Mouse (Mus musculus) frontal cortex, postnatal 10 days (tissue): ENCODE data around the gene Spats1.

ENCODE experiments used
- DNase-seq, 2 experiments: peaks; one replicate each; pipeline ENCODE4 v3.0.0; 2022; ENCODE audit warnings: low spot score in 2 of 2, mixed read lengths in 1 of 2

Spats1 gene

DNA sequence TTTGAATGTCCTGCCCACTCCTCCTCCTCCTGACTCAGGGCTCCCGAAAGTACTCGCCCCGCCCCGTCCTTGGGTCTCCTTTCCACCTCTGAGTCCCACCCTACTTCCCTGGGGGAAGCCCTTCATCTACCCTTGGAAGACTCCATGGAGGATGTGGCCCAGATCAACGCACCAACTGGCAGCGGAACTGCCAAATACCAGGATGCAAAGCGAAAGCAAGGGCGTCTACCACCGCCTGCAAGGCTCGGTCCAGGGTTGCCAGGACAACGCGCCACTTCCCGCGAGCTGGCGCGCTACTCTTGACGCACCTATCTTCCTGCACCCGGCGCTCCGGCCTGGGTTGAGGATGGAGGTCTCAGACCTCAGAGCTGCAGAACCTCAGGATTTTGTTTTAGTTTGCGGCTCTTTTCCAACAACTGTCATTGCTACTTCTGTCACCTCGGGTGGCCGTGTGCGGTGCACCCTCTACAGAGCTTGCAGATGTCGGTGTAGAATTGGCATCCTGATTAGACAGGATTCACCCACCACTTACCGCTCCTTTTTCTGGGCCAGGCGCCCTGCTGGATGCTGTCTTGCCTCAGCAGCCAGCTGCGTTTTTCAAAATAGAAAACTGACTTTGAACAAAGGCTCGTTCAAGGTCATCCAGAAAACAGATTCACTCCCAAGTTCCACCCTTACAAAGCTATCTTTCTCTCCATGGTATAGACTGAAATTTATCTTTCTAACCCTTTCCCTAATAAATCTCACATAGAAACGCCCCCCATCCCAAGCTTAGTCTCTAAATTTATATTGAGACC lies at the start of gene Spats1:
TSS of gene Spats1 (minus strand) at position 747 of the 797 bp plus-strand sequence.
- peak; percentile 79 to 83 for DNase-seq

DNA sequence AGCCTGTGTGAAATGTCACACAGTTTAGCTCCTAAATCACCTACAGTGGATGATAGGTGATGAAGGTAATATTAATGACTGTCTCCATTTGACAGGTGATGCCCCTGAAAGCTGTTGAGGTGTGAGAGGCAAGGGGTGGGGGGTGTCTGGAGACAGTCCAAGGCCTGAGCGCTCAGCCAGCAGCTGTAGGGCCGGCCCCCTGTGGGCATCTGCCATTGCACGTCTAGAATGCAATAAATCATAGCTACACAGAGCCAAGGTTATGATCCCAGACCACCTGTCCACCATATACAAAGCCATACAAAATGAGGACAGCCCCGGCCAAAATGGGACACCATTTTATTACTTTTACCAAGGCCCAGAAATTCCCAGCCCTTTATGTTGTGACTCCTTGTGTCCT lies 49.7 kb upstream of the Spats1 start:
- DNase-seq: no peak

GRCm38 (mm10) chr17:45523263-45523662 lies 48.0 kb upstream of the Spats1 start, which contains the start of gene Tcte1:
Gene Tcte1, plus strand, starts transcription at chr17:45523434.
- no peak for DNase-seq

- no peak for DNase-seq
These were observed 44.9 kb upstream of the Spats1 start for GRCm38 (mm10) chr17:45520136-45520535.

DNA sequence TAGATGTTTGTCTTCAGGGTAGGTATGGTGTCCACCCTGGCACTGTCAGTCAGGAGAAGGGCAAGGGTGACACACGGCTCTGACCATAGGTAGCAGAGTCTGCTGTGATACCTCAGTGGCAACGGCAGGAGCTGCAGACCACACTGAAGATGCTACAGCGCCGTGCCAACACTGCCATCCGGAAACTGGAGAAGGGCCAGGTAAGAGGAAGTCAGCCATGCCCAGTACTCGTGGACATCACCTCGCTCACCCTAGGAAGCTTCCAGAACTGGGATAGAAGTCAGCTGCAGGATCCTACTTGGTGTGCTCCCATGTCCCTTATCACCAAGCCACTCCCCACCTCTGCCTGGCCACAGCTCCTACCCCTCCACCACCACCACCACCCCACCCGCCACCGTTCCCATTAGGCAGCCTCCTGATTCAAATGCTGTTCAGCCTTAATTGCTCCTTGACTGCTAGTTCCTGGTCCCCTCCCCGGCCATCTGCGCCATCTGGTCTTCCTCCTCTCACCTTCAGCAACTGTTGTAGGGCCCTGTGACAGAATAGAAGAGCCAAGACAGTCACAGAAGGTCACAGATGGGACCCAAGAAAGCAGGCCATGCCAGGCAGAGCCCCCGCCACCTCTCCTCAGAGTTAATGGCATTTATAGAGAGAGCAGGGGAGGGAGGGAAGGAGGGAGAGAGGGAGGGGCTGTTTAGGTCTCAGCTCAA lies 43.7 kb upstream of the Spats1 start:
- DNase-seq: no peak

- no peak for DNase-seq
These were observed 42.5 kb upstream of the Spats1 start for GRCm38 (mm10) chr17:45517549-45518215.

DNA sequence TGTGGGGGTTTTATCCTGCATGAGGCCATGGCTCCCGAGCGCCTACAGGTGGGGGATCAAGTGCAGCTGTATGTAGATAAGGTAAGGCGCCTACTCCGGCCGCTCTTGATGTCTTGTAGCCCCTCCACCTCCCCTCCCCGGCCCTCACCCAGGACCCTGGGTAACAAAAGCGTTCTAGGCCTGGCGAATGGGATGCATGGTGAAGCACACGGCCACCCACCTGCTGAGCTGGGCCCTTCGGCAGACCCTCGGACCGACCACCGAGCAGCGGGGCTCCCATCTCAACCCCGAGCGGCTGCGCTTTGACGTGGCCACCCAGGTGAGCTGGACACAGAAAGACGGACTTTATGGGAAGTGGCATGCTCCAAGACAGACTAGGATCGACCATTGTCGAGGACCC lies 41.9 kb upstream of the Spats1 start:
- no peak for DNase-seq

DNA sequence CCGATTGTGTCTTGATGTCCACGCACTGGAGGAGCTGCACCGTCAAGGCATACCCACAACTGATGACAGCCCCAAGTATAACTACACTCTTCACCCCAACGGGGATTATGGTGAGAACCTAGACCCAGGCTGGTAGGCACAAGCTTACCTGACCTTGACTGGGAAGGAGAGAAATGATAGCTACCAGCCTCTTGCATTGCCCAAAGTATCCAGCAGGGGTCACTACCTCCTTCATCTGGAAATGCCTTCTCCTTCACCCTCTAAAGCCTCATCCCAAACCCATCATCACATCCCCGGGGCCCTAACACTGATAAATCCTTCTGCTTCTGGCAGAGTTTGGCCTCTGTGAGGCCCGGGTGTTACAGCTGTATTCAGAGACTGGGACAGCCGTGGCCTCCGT lies 41.3 kb upstream of the Spats1 start:
- DNase-seq: peak in 1 of 2 experiments; percentile 69

DNA sequence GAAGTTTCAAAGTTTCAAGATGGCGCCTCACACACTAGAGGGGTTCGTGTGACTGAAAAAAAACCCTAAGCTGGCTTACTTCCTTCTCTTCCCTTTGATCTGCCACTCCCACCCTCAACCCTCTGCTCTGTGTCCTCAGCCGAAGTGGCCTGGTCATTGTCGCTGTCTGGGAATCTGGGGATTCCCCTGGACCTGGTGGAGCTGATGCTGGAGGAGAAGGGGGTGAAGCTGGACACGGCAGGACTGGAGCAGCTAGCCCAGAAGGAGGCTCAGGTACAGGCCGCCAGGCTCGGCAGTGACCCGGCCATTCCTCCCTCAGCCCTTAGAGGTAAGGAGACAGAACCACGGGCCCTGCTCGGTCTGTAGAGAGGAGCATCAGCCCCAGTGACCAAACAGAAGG lies 40.6 kb upstream of the Spats1 start:
- no peak for DNase-seq

DNA sequence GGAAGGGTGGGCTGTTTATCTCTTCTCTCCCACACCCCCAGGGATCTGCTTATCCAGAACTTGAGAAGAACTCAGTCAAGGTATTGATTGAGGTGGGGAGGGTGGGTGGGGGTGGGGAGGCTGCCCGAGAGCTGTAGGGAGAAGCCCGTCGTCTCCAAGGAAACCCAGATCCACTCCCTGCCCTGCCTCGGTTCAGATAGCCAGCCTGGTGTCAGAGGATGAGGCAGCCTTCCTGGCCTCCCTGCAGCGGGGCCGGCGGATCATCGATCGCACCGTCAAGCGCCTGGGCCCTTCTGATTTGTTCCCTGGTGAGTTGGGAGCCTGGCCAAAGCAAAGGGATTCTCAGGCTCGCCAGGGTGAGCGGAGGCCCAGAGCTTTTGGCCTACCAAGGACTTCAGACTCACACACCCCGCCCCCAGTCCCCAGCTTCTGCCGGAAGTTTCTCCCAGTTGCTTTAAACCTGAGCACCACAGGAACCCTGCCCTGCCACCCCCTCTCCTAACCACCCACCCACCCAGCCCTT lies 40.0 kb upstream of the Spats1 start:
- no peak for DNase-seq

- no peak for DNase-seq
These were observed 36.5 kb upstream of the Spats1 start for GRCm38 (mm10) chr17:45511757-45512156.

- DNase-seq: no peak
These were observed 35.7 kb upstream of the Spats1 start for GRCm38 (mm10) chr17:45510871-45511270.

DNA sequence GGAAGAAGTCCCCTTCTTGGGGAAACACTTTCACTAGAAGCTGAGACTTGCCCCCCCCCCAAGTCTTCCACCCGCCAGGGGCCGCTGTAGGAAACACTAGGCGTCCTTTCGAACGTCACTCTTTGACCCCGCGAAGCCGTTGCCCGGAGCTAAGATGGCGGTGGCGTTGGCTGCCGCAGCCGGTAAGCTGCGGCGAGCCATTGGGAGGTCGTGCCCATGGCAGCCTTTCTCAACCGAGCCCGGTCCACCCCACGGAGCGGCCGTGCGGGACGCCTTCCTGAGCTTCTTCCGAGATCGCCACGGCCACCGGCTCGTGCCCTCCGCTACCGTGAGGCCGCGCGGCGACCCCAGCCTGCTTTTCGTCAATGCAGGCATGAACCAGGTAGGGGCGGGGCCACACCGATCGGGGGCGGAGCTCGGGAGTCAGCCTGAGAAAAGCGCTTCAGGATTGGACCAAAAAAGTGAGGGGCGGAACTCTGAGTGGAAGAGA lies 31.5 kb upstream of the Spats1 start, which contains the start of gene Aars2:
TSS of gene Aars2 (plus strand) at position 142 of the 490 bp plus-strand sequence.
- peak; percentile 85 to 92 for DNase-seq

GRCm38 (mm10) chr17:45505941-45506465 lies 30.8 kb upstream of the Spats1 start:
- no peak for DNase-seq

- DNase-seq: no peak
These were observed 28.2 kb upstream of the Spats1 start for GRCm38 (mm10) chr17:45503301-45503973.

DNA sequence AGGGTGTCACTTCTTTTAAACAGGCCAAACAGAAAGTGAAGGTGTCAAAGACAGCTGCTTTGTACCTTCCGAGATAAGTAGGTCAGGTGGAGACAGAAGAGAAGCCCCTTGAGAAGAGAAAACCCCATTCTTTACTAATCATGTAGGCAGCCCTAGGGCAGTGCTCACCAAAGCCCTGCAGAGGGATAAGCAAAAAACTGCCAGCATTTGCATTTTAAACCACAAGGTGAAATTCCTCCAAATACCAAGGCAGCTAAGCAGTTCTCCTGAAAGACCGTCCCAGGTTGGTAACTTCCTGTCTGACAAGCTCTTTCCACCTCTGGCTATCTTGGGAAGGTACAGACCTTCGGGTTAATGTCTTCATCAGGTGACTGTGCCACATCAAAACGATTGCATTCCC lies 27.1 kb upstream of the Spats1 start:
- no peak for DNase-seq

DNA sequence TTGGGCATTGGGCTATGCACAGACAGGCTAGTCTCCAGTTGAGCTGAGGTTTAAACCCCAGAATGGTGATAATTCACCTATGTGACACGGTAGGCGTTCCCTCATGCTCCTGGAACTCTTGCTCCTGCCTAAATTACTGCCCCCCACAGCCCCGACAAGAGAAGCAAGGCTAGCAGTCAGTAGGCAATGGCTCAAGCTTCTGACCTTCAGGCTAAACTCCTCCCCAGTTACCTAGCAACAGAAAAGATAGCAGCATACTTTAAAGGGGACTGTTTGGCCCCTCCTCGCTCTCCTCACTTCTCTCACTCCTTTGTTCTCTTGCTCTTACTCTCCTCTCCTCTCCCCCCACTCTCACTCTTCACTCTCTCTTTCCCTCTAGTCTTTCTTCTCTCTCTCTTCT lies 25.8 kb upstream of the Spats1 start:
- DNase-seq: no peak

DNA sequence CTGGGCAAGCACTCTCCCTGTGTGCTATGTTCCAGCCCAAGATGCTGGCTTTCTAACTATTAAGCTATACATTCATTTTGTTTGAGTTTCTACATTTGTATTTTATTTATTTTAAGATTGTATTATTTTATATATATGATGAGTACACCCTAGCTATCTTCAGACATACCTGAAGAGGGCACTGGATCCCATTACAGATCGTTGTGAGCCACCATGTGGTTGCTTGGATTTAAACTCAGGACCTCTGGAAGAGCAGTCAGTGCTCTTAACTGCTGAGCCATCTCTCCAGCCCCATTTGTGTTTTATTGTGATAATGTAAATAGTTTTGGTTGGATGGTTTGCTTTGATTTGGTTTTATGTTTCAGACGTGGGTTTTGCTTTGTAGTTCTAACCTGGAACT lies 24.3 kb upstream of the Spats1 start:
- no peak for DNase-seq

DNA sequence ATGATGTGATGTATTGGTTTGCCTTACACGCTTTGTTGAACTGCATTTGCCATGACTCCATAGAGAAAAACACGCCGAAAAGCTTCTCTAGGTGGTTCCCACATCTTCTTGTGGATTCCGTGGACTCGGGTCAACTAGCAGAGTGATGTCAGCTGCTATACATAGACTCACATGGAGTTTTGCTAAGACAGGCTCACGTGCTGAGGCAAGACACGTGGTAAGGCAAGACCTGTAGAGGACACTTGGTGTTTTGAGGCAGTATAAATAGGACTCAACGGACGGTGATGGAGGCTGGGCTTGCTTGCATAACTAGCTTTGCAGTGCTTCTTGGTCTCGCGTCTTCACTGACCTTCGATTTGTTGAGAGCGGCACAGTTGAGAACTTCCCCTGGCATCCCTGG lies 23.2 kb upstream of the Spats1 start:
- no peak for DNase-seq

DNA sequence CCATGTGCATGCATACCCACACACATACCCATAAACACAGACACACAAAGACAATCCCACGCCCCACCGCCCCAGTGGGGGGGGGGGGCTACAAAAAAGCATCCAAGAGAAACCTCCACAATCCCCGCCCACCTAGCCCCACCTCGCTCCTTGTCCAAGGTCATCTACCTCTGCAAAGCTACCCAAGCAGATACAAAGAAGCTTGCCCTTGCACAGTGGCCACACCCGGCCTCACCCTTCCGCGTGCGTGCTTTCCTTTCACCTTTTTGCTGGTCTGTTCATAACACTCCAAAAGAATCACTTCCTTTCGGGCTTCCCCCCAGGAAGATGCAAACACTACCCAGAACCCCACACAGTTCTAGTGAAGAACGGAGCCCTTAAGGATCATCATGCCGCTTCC lies 20.2 kb upstream of the Spats1 start:
- DNase-seq: no peak

GRCm38 (mm10) chr17:45490532-45491154 lies 15.4 kb upstream of the Spats1 start:
- no peak for DNase-seq
